Mouse (Mus musculus) midbrain, postnatal 0 days (tissue): ENCODE data around the gene Krt84. TPM values are rescaled to one million over a fixed set of nuclear protein-coding genes. Genes with fewer than 3 reads are reported as not detected.
"Not testable (repeated sequence)": the region's sequence is repeated elsewhere in the genome, so short reads cannot be mapped to it uniquely, and the experiment has no call there.

ENCODE experiments used
- ATAC-seq: fragments of 200-750 bp; cut with Nextera tagmentation; 2 replicates; pipeline ENCODE4 v1.8.0; 2017; ENCODE audit warnings: moderate number of reproducible peaks, mild to moderate bottlenecking, moderate TSS enrichment, moderate library complexity; ENCODE audit not compliant: low FRiP score
- DNase-seq: peaks from one replicate; pipeline ENCODE4 v3.0.0-alpha.2; 2015; ENCODE audit warnings: low spot score
- H3K27ac ChIP-seq: fragments of 300-500 bp; sonication (generic); 2 replicates; pipeline ENCODE4 v1.5.1; 2014; ENCODE audit warnings: low read depth, mild to moderate bottlenecking, low read length, mixed read lengths
- H3K27me3 ChIP-seq: fragments of 300-500 bp; sonication (generic); 2 replicates; pipeline ENCODE4 v1.6.1; 2014; ENCODE audit warnings: low read length, control low read depth, mixed read lengths; ENCODE audit not compliant: insufficient read depth
- H3K36me3 ChIP-seq: fragments of 300-500 bp; sonication (generic); 2 replicates; pipeline ENCODE4 v1.6.1; 2014; ENCODE audit warnings: low read length, control low read depth, mixed read lengths; ENCODE audit not compliant: insufficient read depth
- H3K4me1 ChIP-seq: fragments of 300-500 bp; sonication (generic); 2 replicates; pipeline ENCODE4 v1.6.1; 2014; ENCODE audit warnings: mild to moderate bottlenecking, control low read depth, antibody characterized with exemption, low read length, mixed read lengths; ENCODE audit not compliant: insufficient read depth
- H3K4me2 ChIP-seq: fragments of 300-500 bp; sonication (generic); 2 replicates; pipeline ENCODE4 v1.6.1; 2014; ENCODE audit warnings: low read depth, mild to moderate bottlenecking, low read length, mixed read lengths; ENCODE audit not compliant: poor library complexity, severe bottlenecking
- H3K4me3 ChIP-seq: fragments of 300-500 bp; sonication (generic); 2 replicates; pipeline ENCODE4 v1.5.1; 2014; ENCODE audit warnings: low read depth, mild to moderate bottlenecking, low read length, moderate library complexity
- H3K9ac ChIP-seq: fragments of 300-500 bp; sonication (generic); replicated peaks from 2 replicates; pipeline ENCODE4 v1.6.1; 2014; ENCODE audit warnings: mild to moderate bottlenecking, low read length, moderate library complexity, mixed read lengths; ENCODE audit not compliant: poor library complexity, severe bottlenecking
- H3K9me3 ChIP-seq: fragments of 300-500 bp; sonication (generic); 2 replicates; pipeline ENCODE4 v1.6.1; 2016; ENCODE audit warnings: low read length, control low read depth
- CTCF ChIP-seq: IDR thresholded peaks from 2 replicates; pipeline ENCODE4 v1.5.1; 2016; ENCODE audit warnings: antibody characterized with exemption, mild to moderate bottlenecking
- WGBS: fragments of 180-500 bp; shearing (Covaris S2); extraction: QIAGEN DNeasy Blood & Tissue Kit; methylation state at CpG from one replicate; pipeline ENCODE4 v1.1.7; 2014; 5-methylcytosine and 5-hydroxymethylcytosine counted together
- polyA plus RNA-seq: library from polyadenylated mRNA; unstranded; fragments of >200 nt; fragmentation: Nextera tagmentation; extraction: Ambion mirVana; gene quantifications from 2 replicates; pipeline ENCODE4 v1.2.1, GENCODE M21; 2015
- total RNA-seq: library from RNA; depleted of rRNA; stranded (reverse); fragments of >200 nt; gene quantifications from 2 replicates; pipeline ENCODE4 v1.2.3, GENCODE M21; 2014

Gene Krt84
- total and polyA plus RNA-seq, 2 experiments from 2014 or later, result not detected

- H3K9me3 ChIP-seq, result no peaks in the 10 kb centered on the region
- H3K9ac ChIP-seq, result no peak overlapping the region
- H3K4me3 ChIP-seq, result no peak overlapping the region
- no peak for DNase-seq
- no peaks in the 10 kb centered on the region for H3K36me3 ChIP-seq
- H3K4me1 ChIP-seq, result no peaks in the 10 kb centered on the region
- no peaks in the 10 kb centered on the region for H3K27me3 ChIP-seq
- 58% methylated on average over 4 of the region's 4 CpGs for WGBS
- no peak overlapping the region for H3K27ac ChIP-seq
- no peak for TF ChIP-seq CTCF
- no peak overlapping the region for H3K4me2 ChIP-seq
- no peak for ATAC-seq
Measured at GRCm38 (mm10) chr15:101538580-101538900, 5.9 kb upstream of the Krt84 start.

- no peaks in the 10 kb centered on the region for H3K4me1 ChIP-seq
- peak; percentile 42 for TF ChIP-seq CTCF
- no peak for DNase-seq
- H3K9ac ChIP-seq, result no peak overlapping the region
- H3K36me3 ChIP-seq, result no peaks in the 10 kb centered on the region
- H3K4me3 ChIP-seq, result no peak overlapping the region
- no peak overlapping the region for H3K27ac ChIP-seq
- WGBS, result 47% methylated on average over 7 of the region's 7 CpGs
- no peaks in the 10 kb centered on the region for H3K27me3 ChIP-seq
- no peak for ATAC-seq
- no peak overlapping the region for H3K4me2 ChIP-seq
- H3K9me3 ChIP-seq, result no peaks in the 10 kb centered on the region
Measured at GRCm38 (mm10) chr15:101537864-101538579, 5.4 kb upstream of the Krt84 start.

GRCm38 (mm10) chr15:101536054-101536850 lies 3.6 kb upstream of the Krt84 start:
- TF ChIP-seq CTCF, result no peak
- Histone ChIP-seq H3K27me3 (no peaks in the 10 kb centered on the region), H3K9ac (no peak overlapping the region), H3K4me1 (no peaks in the 10 kb centered on the region), H3K36me3 (no peaks in the 10 kb centered on the region), H3K27ac (no peak overlapping the region), H3K4me2 (no peak overlapping the region), H3K4me3 (no peak overlapping the region), H3K9me3 (no peaks in the 10 kb centered on the region)
- ATAC-seq (no peak), DNase-seq (no peak)
- WGBS, result 67% methylated on average over 9 of the region's 9 CpGs

DNA sequence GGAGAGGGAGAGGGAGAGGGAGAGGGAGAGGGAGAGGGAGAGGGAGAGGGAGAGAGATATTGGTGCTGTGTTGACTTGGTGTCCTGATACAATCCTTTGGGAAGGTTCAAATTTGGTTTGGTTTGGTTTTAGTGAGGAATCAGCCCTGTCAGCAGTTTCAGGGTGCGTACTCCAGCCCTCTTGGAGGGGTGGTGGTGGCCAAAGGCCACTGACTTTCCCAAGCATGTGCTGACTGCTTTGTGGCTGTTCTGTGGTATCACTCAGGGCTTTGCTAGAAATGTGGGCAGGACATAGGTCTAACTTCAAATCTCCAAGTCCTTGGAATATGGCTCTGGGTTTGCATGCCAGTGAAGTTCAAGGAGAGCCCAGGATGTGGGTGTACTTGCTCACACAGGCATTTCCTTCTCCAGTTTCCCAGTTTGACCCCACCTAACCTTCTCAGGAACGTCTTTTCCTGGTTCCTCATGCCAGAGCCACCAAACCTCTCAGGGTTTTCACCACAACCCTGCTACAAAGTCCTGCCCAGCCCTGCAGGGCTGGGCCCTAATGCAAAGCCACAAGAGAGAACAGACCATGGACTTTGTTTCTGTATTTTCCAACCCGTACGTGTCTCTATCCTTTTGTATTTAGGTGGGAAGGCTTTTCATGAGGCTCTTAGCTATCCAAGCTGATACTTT lies 9.9 kb downstream of the Krt84 start:
- ATAC-seq (no peak), DNase-seq (no peak)
- no peak for TF ChIP-seq CTCF
- H3K4me1 ChIP-seq, result no peaks in the 10 kb centered on the region
- H3K4me2 ChIP-seq, result no peak overlapping the region
- H3K27me3 ChIP-seq, result no peaks in the 10 kb centered on the region
- H3K36me3 ChIP-seq, result no peaks in the 10 kb centered on the region
- no peak overlapping the region for H3K27ac ChIP-seq
- H3K9ac ChIP-seq, result no peak overlapping the region
- H3K4me3 ChIP-seq, result no peak overlapping the region
- no peaks in the 10 kb centered on the region for H3K9me3 ChIP-seq
- WGBS, result 86% methylated on average over 4 of the region's 4 CpGs

DNA sequence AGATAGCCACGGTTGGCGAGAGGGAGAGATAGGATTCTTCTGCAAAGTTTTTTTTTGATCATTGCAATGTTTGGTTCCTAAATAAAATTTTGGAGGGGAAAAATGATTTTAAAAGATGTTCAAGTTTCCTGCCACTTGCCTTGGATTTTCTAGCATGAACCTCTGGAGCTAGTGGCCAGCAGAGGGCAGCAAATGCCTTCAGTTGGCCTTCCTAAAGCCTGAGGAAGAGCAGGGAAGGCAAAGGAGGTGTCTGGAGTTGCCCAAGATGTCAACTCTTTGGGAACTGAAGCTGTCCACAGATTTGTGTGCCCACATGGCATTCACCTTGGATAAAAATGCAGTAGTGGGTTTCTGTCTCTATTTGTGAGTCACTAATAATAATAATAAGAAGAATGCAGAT lies 12.8 kb downstream of the Krt84 start:
- Histone ChIP-seq H3K4me1 (no peaks in the 10 kb centered on the region), H3K27ac (no peak overlapping the region), H3K9me3 (no peaks in the 10 kb centered on the region), H3K4me2 (no peak overlapping the region), H3K4me3 (no peak overlapping the region), H3K9ac (no peak overlapping the region), H3K27me3 (no peaks in the 10 kb centered on the region), H3K36me3 (no peaks in the 10 kb centered on the region)
- 18% methylated on average over 2 of the region's 2 CpGs for WGBS
- ATAC-seq (no peak), DNase-seq (peak; percentile 88)
- peak; percentile 95 for TF ChIP-seq CTCF

GRCm38 (mm10) chr15:101517161-101517560 lies 15.5 kb downstream of the Krt84 start, which contains the start of gene Gm49425:
Gm49425 (minus strand) TSS chr15:101517261.
- H3K27me3 ChIP-seq, H3K9me3 ChIP-seq, H3K4me1 ChIP-seq, ATAC-seq, H3K4me3 ChIP-seq, H3K4me2 ChIP-seq, H3K36me3 ChIP-seq, H3K27ac ChIP-seq, DNase-seq, H3K9ac ChIP-seq: not testable (repeated sequence)
- 78% methylated on average over 2 of the region's 2 CpGs for WGBS
